Mouse (Mus musculus) lung, adult 2 months (tissue): ENCODE measurements around the gene Castor1.

Experiments used
- CTCF ChIP-seq: fragments of 200-500 bp; IDR thresholded peaks from 2 replicates; pipeline ENCODE4 v1.5.1; 2011; ENCODE audit warnings: mild to moderate bottlenecking, low read length, control low read depth; ENCODE audit not compliant: insufficient read depth
- POLR2A ChIP-seq: fragments of 200-500 bp; IDR thresholded peaks from 2 replicates; pipeline ENCODE4 v1.6.1; 2011; ENCODE audit warnings: low read depth, mild to moderate bottlenecking, control low read depth, low read length, borderline replicate concordance; ENCODE audit errors: extremely low read depth

- no peak for TF ChIP-seq CTCF
- no peak for TF ChIP-seq POLR2A
These were observed 39.7 kb downstream of the Castor1 start for GRCm38 (mm10) chr11:4257756-4258155.
